Mouse (Mus musculus) intestine, embryonic 16.5 days (tissue): ENCODE results near the gene Nanos2. TPM values are rescaled to one million over a fixed set of nuclear protein-coding genes. Genes with fewer than 3 reads are reported as not detected.
A peak's percentile ranks its signal among the peaks of the same experiment; 100 is the strongest.

Experiments
- ATAC-seq: fragments of 200-750 bp; cut with Nextera tagmentation; 2 replicates; pipeline ENCODE4 v1.8.0; 2017; ENCODE audit warnings: moderate TSS enrichment, moderate library complexity
- H3K27ac ChIP-seq: fragments of 300-500 bp; sonication (generic); 2 replicates; pipeline ENCODE4 v1.5.1; 2014; ENCODE audit warnings: mild to moderate bottlenecking, low read length
- H3K27me3 ChIP-seq: fragments of 300-500 bp; sonication (generic); replicated peaks from 2 replicates; pipeline ENCODE4 v1.6.1; 2014; ENCODE audit warnings: low read length, control low read depth, mixed read lengths; ENCODE audit not compliant: control insufficient read depth, insufficient read depth
- H3K36me3 ChIP-seq: fragments of 300-500 bp; sonication (generic); 2 replicates; pipeline ENCODE4 v1.6.1; 2014; ENCODE audit warnings: low read length, control low read depth; ENCODE audit not compliant: control insufficient read depth, insufficient read depth
- H3K4me1 ChIP-seq: fragments of 300-500 bp; sonication (generic); 2 replicates; pipeline ENCODE4 v1.6.1; 2014; ENCODE audit warnings: low read length, control low read depth, mixed read lengths; ENCODE audit not compliant: control insufficient read depth, insufficient read depth
- H3K4me2 ChIP-seq: fragments of 300-500 bp; sonication (generic); 2 replicates; pipeline ENCODE4 v1.6.1; 2014; ENCODE audit warnings: low read depth, low read length, control low read depth
- H3K4me3 ChIP-seq: fragments of 300-500 bp; sonication (generic); 2 replicates; pipeline ENCODE4 v1.5.1; 2014; ENCODE audit warnings: mild to moderate bottlenecking, low read length
- H3K9ac ChIP-seq: fragments of 300-500 bp; sonication (generic); 2 replicates; pipeline ENCODE4 v1.6.1; 2014; ENCODE audit warnings: low read depth, low read length
- H3K9me3 ChIP-seq: fragments of 300-500 bp; sonication (generic); 2 replicates; pipeline ENCODE4 v1.6.1; 2016; ENCODE audit warnings: low read length, control low read depth; ENCODE audit not compliant: control insufficient read depth
- WGBS: fragments of 180-500 bp; shearing (Covaris S2); extraction: QIAGEN DNeasy Blood & Tissue Kit; methylation state at CpG from one replicate; pipeline ENCODE4 v1.1.7; 2014; 5-methylcytosine and 5-hydroxymethylcytosine counted together
- polyA plus RNA-seq: library from polyadenylated mRNA; unstranded; fragments of >200 nt; fragmentation: Nextera tagmentation; extraction: Ambion mirVana; gene quantifications from 2 replicates; pipeline ENCODE4 v1.2.1, GENCODE M21; 2015

Gene Nanos2
- polyA plus RNA-seq: not detected in 2 replicates

DNA sequence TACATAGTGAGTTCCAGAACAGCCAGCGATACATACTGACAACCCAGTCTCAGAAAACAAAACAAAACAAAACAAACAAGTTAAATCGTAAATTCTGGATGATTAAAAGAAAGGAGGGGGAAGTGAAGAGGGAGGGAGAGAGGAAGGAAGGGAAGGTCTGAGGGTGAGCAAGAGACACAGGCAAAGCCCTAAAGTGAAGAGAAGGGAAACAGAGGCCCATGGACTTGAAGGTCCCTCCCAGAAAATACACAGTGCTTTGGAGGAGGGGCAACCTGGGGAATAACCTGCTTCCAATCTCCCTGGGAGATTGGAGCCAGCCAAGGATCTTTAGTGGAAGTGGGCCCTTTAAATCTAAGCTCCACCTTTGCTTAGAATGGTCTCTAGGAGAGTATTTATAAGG lies at the start of gene Nanos2:
Nanos2 (plus strand) TSS at position 301 of the 400 bp plus-strand sequence.
- H3K4me2 ChIP-seq: no peak within 1 kb of the TSS
- peaks cover 9% of the 10 kb centered on the region for H3K27me3 ChIP-seq
- 49% methylated on average over 2 of the region's 2 CpGs for WGBS
- ATAC-seq: no peak
- H3K9ac ChIP-seq: no peak within 1 kb of the TSS
- no peaks in the 10 kb centered on the region for H3K9me3 ChIP-seq
- no peak within 1 kb of the TSS for H3K27ac ChIP-seq
- H3K36me3 ChIP-seq: no peaks in the 10 kb centered on the region
- peaks cover 12% of the 10 kb centered on the region for H3K4me1 ChIP-seq
- no peak within 1 kb of the TSS for H3K4me3 ChIP-seq

DNA sequence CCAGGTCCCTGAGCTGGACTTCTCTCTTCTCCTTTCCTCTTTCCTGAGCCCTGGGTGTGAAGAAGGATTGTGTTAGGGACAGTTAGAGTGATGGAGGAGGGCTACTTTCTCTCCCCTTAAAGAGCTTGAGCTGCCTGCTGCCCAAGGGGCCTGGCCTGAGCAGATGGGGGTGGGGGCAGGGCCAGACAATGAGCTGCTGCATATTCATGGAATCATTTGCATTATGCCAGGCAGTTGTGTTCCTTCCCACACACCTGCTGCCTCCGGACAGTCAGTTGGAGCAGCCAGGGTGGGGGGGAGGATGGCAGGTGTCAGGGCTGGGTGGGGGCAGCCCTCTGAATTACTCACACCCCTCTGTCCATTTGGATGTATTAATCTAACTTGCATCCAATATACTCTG lies 44.8 kb upstream of the Nanos2 start:
- Histone ChIP-seq H3K9ac (no peak overlapping the region), H3K27ac (no peak overlapping the region), H3K36me3 (no peaks in the 10 kb centered on the region), H3K27me3 (no peaks in the 10 kb centered on the region), H3K4me3 (no peak overlapping the region), H3K4me1 (no peaks in the 10 kb centered on the region), H3K4me2 (no peak overlapping the region), H3K9me3 (no peaks in the 10 kb centered on the region)
- ATAC-seq: no peak
- 20% methylated on average over 1 of the region's 1 CpGs for WGBS

DNA sequence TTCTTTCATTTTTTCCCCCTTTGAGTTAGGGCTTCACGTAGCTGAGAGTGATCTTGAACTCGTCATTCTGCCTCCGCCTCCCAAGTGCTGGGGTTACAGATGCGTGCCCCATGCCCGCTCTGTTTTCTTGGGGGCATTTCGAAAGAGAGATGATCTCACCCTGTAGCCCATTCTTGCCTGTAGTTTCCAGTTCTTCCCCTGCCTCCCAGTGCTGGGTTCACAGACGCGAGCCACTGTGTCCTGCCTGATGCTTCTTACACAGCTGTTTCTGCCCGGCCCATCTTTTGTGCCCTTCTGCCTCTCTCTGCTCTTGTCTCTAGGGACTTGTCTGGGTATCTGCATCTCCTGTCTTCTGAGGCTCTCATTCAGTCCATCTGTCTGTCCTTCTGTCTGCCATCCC lies 44.4 kb upstream of the Nanos2 start:
- WGBS: 60% methylated on average over 9 of the region's 9 CpGs
- Histone ChIP-seq H3K4me1 (no peaks in the 10 kb centered on the region), H3K27me3 (no peaks in the 10 kb centered on the region), H3K36me3 (no peaks in the 10 kb centered on the region), H3K4me3 (no peak overlapping the region), H3K9ac (no peak overlapping the region), H3K9me3 (no peaks in the 10 kb centered on the region), H3K27ac (no peak overlapping the region), H3K4me2 (no peak overlapping the region)
- ATAC-seq: no peak

DNA sequence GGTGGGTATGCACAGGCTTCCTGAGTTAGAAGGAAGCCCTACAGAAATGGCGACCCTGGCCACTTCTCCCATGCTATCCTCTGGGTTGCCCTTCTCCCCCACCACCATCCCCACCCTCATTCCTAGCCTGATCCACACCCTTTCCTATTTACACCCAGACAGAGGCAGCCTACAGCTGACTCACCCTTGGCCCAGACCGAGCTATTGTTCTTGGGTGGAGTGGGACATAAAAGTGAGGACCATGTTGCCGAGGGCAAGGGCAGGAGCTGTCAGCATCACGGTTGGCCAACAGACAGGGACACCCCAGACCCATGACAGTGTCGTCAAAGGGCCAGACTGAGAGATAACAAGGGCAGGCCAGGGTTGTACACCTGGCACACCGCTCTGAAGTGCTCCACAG lies 39.0 kb upstream of the Nanos2 start:
- Histone ChIP-seq H3K36me3 (no peaks in the 10 kb centered on the region), H3K27me3 (0 out of 2 replicates have a peak, but pooled peaks cover 3% of the 10 kb centered on the region), H3K27ac (no peak overlapping the region), H3K4me1 (no peaks in the 10 kb centered on the region), H3K4me3 (no peak overlapping the region), H3K4me2 (no peak overlapping the region), H3K9ac (no peak overlapping the region), H3K9me3 (no peaks in the 10 kb centered on the region)
- ATAC-seq: no peak; the same call in 1 of the 2 replicates
- 60% methylated on average over 6 of the region's 6 CpGs for WGBS

DNA sequence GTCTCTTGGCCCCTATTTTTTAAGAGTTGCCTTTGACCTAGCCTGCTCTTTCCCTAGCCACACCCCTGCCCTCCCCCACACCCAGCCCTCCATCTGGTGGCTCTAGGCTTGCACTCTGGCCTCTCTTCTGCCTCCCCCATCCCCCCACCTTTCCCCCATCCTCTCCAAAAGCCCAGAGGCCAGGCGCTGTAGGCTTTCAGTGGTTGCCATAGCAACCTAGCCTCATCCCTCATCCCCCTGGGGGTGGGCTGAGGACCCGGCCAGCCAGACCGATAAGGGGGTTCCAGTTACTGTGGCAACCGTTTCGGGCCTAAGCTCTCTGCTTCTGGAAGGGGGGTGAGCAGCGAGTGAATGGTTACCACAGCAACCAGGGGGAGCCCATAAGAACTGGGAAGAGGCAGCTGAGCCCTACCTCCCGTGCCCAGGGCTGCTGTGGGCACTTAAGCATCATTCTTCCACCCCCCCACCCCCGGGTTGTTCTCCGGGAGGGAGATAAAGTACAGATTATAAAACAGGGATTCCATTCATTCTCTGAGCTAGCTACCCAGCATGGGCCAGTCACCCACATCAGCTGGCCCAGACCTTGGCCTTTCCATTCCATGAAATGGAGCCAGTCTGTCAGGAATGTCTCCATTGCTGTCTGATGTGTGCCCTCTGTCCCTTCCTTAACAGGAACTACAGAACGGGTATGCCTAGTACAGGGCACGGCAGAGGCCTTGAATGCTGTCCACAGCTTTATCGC lies 37.2 kb upstream of the Nanos2 start:
- Histone ChIP-seq H3K4me2 (no peak overlapping the region), H3K4me1 (no peaks in the 10 kb centered on the region), H3K9ac (no peak overlapping the region), H3K27me3 (0 out of 2 replicates have a peak, but pooled peaks cover 6% of the 10 kb centered on the region), H3K36me3 (no peaks in the 10 kb centered on the region), H3K27ac (no peak overlapping the region), H3K4me3 (no peak overlapping the region), H3K9me3 (no peaks in the 10 kb centered on the region)
- 26% methylated on average over 12 of the region's 12 CpGs for WGBS
- ATAC-seq: no peak

DNA sequence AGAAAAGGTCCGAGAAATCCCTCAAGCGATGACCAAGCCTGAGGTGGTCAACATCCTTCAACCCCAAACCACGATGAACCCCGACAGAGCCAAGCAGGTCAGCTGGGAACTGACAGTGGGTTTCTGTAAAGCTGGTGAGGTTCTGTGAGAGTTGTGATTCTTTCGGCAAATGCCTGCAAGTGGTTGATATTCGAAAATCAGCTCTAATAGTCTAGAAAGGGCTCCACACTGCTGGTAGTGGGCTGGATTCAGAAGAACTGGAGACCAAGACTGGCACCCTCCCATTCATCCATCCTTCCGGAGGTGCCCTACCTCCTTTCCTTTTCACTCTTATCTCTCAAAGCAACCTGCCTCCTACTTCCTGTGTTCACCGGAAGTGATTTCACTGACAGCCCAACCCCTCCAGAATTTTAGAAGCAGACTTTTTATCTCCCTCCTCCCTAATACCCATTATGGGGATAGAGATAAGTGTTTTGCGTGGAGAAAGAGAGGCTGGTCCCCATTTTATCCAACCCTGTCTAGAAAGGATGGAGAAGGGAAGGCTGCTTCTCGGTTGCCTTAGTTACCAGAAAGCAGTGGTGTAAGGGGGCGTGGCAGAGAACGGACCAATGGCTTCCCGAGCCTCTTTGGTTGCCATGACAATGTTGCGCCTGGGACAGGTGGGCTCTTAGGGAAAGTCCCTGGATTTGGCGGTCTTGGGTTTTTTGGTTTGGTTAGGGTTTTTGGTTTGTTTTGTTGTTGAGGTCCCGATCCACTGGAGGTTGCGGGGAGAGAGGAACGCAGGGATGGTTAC lies 36.5 kb upstream of the Nanos2 start:
- Histone ChIP-seq H3K36me3 (no peaks in the 10 kb centered on the region), H3K4me3 (no peak overlapping the region), H3K9ac (no peak overlapping the region), H3K4me1 (no peaks in the 10 kb centered on the region), H3K27me3 (0 out of 2 replicates have a peak, but pooled peaks cover 6% of the 10 kb centered on the region), H3K9me3 (no peaks in the 10 kb centered on the region), H3K27ac (no peak overlapping the region), H3K4me2 (no peak overlapping the region)
- ATAC-seq: no peak
- 28% methylated on average over 18 of the region's 18 CpGs for WGBS

DNA sequence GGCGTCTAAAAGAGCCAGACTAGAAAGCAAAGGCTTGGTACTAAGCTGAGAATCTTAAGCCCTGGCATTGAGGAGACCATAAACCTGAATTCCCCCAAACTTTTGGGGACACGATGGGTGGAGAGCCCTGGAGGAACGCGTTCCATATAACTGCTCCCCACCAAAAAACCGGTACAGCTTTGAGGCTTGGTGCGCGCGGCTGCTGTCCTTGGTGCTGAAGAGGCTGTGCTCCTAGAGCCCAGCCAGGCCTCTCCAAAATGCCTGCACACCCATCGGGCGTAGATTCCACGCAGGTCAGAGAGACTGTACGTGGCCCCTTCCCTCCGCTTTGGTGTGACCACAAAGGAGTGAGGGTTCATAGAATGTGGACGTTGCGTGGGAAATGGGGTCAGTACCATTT lies 35.8 kb upstream of the Nanos2 start:
- no peak for ATAC-seq
- 17% methylated on average over 15 of the region's 15 CpGs for WGBS
- Histone ChIP-seq H3K9ac (no peak overlapping the region), H3K27me3 (0 out of 2 replicates have a peak, but pooled peaks cover 8% of the 10 kb centered on the region), H3K4me2 (no peak overlapping the region), H3K27ac (no peak overlapping the region), H3K4me1 (no peaks in the 10 kb centered on the region), H3K36me3 (no peaks in the 10 kb centered on the region), H3K4me3 (no peak overlapping the region), H3K9me3 (no peaks in the 10 kb centered on the region)

DNA sequence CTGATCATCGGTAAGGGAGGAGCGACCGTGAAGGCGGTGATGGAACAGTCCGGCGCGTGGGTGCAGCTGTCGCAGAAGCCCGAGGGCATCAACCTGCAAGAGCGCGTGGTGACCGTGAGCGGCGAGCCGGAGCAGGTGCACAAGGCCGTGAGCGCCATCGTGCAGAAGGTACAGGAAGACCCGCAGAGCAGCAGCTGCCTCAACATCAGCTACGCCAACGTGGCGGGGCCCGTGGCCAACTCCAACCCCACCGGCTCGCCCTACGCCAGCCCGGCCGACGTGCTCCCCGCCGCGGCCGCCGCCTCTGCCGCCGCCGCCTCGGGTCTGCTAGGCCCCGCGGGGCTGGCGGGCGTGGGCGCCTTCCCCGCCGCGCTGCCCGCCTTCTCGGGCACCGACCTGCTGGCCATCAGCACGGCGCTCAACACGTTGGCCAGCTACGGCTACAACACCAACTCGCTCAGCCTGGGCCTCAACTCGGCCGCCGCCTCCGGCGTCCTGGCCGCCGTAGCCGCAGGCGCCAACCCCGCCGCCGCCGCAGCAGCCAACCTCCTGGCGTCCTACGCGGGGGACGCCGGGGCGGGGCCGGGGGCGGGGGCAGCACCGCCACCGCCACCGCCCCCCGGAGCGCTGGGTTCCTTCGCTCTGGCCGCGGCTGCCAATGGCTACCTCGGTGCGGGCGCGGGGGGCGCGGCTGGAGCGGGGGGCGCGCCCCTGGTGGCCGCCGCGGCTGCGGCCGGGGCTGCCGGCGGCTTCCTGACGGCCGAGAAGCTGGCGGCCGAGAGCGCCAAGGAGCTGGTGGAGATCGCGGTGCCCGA lies 29.4 kb upstream of the Nanos2 start:
- WGBS: under 1% methylated on average over 100 of the region's 107 CpGs
- H3K4me1 ChIP-seq: peaks cover 12% of the 10 kb centered on the region
- H3K4me3 ChIP-seq: peak overlapping the region; percentile 71
- H3K9me3 ChIP-seq: no peaks in the 10 kb centered on the region
- H3K27me3 ChIP-seq: peaks cover 57% of the 10 kb centered on the region
- peak overlapping the region; percentile 99 for H3K4me2 ChIP-seq
- peak; percentile 92 for ATAC-seq
- peak overlapping the region; percentile 71 for H3K9ac ChIP-seq
- no peak overlapping the region for H3K27ac ChIP-seq
- no peaks in the 10 kb centered on the region for H3K36me3 ChIP-seq

DNA sequence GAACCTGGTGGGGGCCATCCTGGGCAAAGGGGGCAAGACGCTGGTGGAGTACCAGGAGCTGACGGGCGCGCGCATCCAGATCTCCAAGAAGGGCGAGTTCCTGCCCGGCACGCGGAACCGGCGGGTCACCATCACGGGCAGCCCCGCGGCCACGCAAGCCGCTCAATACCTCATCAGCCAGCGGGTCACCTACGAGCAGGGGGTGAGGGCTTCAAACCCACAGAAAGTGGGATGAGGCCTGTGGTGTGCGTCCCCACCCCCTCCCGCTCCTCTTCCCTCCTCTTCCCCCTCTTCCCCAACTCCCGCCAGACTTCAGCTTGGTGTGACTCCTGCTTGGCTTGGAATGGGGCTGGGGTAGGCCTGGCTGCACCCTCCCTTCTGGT lies 28.8 kb upstream of the Nanos2 start:
- no peaks in the 10 kb centered on the region for H3K9me3 ChIP-seq
- ATAC-seq: peak; percentile 43
- peaks cover 61% of the 10 kb centered on the region for H3K27me3 ChIP-seq
- H3K27ac ChIP-seq: no peak overlapping the region
- H3K36me3 ChIP-seq: no peaks in the 10 kb centered on the region
- H3K4me2 ChIP-seq: peak overlapping the region; percentile 99
- peak overlapping the region; percentile 71 for H3K9ac ChIP-seq
- peak overlapping the region; percentile 71 for H3K4me3 ChIP-seq
- peaks cover 16% of the 10 kb centered on the region for H3K4me1 ChIP-seq
- WGBS: 4% methylated on average over 21 of the region's 21 CpGs
